Mouse (Mus musculus) cerebellum, postnatal 4 days (tissue): Measurements from ENCODE around the gene Zswim3.
"Not testable (repeated sequence)": the region's sequence is repeated elsewhere in the genome, so short reads cannot be mapped to it uniquely, and the experiment has no call there.

Experiments
- DNase-seq, 2 experiments: peaks; one replicate each; pipeline ENCODE4 v3.0.0; 2022; ENCODE audit warnings: low spot score in 2 of 2, mixed read lengths in 1 of 2

Gene Zswim3

DNA sequence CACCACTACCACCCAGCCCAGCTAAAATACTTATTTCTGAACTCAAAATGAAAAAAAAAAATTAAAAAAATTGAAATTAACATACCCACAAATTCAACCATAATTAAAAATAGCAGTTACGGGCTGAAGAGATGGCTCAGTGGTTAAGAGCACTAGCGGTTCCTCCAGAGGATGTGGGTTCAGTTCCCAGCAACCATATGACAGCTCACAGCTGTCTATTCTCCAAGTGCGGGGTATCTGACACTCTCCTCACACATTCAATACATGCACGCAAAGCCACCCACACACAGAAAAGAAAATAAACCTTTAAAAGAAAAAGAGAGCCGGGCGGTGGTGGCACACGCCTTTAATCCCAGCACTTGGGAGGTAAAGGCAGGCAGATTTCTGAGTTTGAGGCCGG is 45.2 kb downstream of the Zswim3 start:
- no peak for DNase-seq

DNA sequence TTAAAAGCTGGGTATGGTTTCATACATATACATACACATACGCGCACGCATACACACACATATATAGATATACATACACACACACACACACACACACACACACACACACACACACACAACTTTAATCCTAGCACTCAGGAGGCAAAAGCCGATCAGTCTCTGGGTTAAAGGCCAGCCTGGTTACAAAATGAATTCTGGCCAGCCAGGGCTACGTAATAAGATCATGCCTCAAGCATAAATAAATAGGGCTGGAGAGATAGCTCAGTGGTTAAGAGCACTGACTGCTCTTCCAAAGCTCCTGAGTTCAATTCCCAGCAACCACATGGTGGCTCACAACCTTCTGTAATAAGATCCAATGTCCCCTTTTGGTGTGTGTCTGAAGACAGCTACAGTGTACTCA is 50.7 kb downstream of the Zswim3 start:
- DNase-seq = not testable (repeated sequence)

DNA sequence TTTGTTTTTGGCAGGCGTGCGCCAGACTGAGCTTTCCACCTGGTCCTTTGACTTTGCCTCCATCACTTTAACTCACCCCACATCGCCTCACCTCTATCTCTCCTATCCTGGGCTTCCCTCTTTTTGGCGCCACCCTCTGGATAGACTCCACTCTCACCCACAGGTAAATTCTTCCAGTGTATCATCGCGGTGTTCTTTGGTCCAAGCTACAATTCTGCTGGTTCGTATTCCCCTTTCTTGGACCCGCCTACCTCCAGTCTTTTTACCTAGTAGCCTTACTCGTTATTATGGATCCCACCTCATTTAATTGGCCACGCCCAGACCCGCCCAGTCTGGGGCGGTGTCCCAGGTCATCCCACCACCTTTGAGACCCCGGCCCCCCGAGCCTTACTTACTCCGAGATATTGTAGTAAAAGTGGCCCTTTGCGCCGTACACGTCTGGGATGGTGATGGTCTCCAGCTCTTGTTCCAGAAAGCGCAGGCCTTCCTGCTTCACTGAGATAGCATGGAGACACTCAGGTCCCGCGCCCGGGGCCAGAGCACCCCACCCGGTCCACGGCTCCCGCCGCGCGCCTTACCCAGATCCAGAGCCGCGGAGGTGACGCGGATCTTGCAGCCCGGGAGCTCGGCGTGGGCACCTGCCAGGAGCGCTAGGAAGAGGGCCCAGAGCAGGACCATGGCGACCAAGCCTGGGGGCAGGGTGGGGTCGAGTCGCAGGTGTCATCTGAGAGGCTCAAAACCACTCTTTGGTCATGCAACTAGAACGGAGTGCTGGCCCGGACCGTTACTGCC is 51.6 kb downstream of the Zswim3 start:
- DNase-seq = no peak

DNA sequence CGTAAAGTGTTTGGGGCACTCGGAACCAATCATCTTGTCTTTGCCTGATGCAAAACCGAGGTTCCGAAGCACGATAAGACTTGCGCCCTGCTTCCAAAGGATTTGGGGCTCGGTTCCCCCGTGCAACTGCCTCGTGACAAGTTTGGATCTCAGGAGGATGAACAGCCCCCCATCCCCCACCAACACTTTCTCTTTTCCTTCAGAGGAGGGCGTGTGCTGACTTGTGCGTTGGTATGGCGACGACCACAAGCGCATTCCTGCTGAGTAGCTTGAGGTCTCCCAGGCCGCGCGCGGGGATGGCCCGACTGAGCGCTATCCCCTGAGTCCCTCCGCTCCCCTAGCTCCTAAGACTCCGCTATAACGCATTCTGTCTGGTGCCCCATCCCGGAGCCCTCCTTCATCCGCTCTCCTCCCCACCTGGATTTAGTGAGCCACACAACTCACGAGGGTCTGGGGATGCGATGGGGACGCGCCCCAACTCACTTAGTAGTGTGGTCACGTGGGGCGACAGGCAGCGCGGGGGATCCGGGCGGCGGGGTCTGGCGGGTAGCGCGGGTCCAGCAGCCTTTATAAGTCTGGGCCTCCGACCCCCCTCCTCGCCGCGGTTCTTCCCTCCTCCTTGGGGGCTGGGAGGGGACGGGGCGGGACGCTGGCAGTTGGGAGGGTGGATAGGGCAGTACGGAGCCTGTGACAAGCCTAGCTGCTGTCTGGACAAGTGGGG is 52.4 kb downstream of the Zswim3 start, which contains the start of gene Pltp:
Pltp (minus strand) TSS at position 611 of the 721 bp plus-strand sequence.
- peak in 1 of 2 experiments; percentile 57 for DNase-seq

DNA sequence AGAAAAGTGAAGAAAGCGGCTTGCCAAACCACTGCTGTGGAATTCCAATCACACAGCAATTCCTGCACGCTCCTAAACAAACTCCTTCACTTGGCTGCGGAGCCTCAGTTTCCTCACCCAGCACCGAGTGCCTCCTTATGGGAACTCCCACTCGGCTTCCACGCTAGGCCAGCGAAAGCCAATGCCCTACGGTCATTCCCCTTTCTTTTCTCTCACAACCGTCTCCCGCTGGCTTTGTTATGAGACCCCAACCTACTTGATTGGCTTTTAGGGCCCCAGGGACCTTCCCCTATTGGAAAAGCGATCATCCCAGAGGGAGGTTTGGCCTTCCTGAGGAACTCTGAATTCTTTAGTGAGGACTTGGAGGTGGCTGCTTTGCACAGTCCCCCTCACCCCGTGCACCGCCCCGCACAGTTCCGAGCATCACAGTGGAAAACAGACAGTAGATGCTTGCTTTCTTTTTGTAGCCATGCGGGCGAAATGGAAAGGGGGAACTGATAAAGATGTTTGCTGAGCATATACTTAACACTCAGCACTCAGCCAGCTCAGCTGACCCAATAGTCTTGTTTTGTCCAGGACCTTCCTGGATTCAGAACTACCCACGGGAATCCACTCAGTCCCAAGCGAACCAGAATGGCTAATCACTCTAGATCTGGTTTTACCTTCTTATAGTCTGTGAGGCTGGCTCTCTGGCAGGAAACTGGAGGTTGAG is 53.1 kb downstream of the Zswim3 start:
- DNase-seq = no peak

DNA sequence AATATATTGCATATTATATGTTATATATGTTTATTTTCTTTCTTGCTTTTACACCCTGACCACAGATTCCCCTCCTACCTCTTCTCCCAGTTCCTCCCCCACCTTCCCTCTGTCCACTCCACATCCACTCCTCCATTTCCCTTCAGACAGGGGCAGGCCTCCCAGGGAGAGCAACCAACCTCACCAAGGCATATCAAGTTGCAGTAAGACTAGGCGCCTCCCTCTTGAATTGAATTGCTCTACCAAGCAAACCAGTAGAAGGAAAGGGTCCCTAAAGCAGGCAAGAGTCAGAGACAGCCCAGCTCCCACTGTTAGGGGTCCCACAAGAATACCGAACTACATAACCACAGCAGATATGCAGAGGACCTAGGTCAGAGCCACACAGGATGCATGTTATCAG is 54.3 kb downstream of the Zswim3 start:
- DNase-seq = no peak

DNA sequence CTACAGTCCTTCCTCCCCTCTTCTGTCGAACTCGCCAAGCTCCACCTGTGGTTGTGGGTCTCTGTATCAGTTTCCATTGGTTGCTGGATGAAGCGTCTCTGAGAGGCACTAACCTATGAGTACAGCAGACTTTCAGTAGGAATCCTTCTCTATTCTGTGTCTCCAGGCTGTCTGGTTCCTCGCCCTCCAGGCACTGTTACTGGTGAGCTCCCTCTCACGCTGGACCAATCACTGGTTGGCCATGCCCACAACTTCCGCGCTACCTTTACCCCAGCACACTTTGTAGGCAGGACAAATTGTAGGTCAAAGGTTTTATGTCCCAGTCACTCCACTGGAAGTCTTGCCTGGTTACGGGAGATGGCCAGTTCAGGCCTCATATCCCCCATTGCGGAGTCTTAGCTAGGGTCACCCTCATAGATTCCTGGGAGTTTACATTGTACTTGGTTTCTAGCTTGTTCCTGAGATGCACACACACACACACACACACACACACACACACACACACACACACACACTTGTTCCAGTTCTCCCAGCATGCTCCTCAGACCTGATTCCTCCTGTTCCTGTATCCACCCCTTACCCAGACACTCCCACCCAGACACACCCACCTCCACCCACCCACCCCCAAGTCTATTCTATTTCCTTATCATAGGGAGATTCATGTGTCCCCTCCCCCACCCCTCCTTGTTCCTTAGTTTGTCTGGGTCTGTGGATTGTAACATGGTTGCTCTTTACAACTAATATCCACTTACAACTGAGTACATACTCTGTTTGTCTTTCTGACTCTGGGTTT is 54.9 kb downstream of the Zswim3 start:
- DNase-seq = no peak

DNA sequence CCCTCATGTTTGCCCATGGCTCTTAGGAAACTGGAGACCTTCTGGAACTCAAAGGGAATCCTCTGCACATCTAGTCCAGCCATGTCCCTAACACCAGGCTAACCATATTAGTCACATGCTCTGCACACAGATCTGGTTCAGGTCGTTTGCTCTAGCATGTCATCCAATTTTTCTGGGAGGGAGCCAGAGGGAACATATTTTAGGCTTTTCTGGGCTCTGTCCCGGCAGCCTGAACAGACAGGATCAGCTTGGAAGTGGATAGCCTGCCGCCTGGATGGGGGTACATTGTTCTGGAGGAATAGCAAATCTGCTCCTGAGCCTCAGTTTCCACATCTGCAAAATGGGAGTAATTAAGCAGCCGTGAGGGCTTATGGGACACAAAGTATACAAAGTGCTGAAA is 56.2 kb downstream of the Zswim3 start:
- DNase-seq = no peak

DNA sequence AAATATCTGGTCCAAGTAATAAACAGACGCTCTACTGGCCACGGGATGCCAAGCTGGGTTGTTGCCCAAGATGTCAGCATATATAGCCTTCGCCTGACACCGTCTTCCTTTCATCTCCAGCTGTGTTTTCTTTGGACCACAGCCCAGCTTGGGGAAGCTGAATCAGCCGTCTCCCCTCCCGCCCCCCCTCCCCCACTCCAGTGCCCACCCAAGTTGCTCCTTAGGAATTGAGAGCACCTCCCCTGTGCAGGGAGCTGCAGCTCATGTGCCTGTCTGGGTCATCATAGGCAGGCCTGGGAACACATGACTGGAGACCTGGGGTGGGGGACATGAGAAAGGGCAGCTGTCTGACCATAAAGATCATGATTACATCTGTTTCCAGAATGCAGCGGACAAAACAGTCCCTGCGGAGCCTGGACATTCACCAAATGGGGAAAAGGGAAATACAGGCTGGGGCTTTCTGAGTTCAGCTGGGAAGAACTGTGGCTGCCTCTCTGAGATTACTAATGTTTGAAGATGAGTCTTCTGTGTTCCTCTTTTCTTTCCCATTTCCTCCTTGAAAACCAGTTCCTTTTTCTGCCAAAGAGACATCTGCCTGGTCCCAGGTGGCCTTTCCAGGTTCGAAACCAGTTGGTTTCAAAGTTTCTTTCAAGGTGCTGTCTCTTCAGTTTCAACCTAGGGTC is 57.4 kb downstream of the Zswim3 start:
- peak in 1 of 2 experiments; percentile 78 for DNase-seq

DNA sequence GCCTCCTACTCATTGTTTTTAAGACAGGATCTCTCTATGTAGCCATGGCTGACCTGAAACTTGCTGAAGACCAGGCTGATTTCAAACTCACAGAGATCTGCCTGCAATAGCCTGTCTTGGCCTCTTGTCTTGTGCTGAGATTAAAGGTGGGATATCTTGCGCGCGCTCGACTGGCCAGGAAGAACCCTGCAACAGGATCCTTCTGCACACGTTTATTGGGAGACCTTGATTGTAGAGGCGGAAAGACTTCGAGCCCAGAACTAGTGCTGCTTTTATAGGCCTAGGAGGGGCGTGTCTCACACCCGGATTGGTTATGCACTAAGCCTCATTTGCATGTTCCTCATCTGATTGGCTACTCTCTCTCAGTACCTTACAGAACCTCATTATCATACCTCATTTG is 58.5 kb downstream of the Zswim3 start:
- not testable (repeated sequence) for DNase-seq

DNA sequence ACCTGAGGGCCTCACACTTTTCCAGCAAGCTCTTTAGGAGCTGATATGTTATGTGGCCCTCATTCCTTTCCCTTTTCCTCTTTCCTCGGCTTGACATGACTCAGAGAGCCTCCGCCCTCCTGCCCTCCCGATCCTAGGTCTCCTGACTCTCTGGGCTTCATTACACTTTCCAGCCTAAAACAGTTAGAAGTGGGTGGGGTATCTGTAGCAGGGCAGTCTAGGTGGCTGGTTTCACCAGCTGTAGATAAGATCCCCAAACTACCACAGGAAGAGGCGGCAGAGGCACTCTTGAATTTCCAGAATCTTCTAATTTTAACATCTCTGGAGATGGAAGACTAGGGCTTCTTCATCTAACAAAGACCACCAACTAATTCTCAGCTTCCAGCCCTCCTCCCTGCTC is 59.7 kb downstream of the Zswim3 start:
- DNase-seq = no peak

DNA sequence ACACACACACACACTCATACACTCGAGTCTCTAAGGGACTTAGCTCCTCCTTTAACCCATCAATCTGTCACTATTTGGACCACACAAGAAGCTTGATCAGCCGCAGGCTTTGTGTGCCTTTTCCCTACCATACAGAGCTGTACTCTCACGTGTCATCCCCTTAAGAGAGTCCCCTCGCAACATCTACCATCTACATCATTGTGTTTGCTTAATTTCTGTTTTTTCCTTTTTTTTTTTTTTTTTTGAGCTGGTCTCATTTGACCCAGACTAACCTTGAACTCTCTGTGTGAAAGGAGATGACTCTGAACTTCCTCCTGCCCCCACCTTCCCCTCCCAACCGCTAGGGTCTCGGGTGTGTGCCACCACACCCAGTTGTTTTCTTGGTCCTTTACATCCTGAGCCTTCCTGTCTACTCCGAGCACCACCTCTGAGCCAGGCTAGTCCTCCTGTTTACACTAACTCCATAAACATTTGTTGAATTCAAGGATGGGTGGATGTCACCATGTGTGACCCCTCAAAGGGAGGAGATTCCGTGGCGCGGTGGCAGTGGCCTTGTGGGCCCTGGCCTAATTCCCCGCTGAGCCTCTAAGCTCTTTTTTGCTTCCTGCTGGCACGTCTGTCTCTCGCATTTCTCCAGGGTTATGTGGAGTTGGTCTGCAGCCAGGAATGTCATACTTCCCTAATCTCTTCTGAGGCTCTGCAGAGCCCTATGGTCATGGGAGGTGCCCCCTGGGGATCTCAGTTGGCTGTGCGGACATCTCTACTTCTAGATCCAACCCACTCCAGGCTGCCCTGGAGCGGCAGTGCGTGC is 62.0 kb downstream of the Zswim3 start:
- DNase-seq = no peak

DNA sequence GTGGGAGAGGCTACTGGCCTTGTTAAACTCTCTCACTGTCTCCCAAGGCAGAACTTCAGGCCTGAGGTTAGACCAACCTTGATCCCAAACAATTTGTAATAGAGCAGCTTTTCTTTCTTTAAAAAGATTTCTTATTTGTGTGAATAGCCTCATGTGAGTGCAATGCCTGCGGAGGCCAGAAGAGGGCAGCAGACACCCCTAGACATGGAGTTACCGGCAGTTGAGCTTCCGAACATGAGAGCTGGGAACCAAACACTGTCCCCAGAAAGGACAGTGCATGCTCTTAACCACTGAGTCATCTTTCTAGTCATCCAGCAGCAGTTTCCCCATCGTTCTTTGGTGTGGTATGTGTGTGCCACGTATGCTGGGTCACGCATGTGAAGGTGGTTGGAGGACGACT is 62.7 kb downstream of the Zswim3 start:
- DNase-seq = no peak

DNA sequence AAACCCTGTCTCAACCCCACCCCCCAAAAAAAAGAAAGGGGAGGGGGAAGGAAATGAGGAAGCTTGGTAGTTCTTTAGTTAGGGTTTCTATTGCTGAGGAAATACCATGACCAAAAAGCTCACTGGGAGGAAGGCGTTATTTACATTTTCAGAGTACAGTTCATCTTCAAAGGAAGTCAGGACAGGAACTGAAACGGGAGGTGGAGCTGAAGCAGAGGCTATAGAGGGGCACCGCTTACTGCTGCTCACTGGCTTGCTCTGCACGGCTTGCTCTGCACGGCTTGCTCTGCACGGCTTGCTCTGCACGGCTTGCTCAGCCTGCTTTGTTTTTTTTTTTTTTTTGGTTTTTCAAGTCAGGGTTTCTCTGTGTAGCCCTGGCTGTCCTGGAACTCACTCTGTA is 63.6 kb downstream of the Zswim3 start:
- no peak for DNase-seq
